In the genomic region with DNA sequence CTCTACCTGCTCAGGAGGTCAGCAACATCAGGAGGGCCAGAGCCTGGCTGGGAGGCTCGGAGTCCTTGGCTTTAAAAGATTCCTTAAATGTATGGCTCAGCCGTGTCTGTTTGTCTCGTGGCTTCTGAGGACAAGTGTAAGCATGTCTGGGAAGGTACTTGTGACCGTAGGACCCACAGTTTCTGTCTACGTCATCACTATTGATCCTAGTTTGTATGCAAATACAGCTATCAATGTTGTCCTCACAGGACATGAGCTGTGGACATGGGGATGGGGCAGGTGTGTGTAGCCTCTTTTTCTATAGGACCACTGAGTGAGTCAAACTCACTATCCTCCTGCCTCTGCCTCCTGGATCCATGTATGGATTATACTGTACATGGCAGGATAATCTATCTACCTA, we compare ENCODE assay signal across 43 mouse cellular contexts. TPM values are rescaled to one million over a fixed set of nuclear protein-coding genes. Genes with fewer than 3 reads are reported as not detected.
"Had no signal": no experiment of that assay in that cellular context is flagged by ENCODE, and none has a peak within 500 bp of the region (broad histone marks: within the 10 kb centered on the region; RNA-seq: fewer than 3 reads in every experiment).

No protein-coding gene starts in this region.

- ATAC-seq: liver, embryonic 12.5 days; lung, postnatal 0 days; midbrain, embryonic 13.5 days; midbrain, embryonic 15.5 days; midbrain, embryonic 16.5 days had no signal

- H3K36me3 ChIP-seq: limb, embryonic 10.5 days; limb, embryonic 12.5 days; limb, embryonic 13.5 days; limb, embryonic 15.5 days; liver, embryonic 12.5 days; liver, embryonic 13.5 days; liver, embryonic 15.5 days; lung, embryonic 15.5 days; midbrain, embryonic 10.5 days; midbrain, embryonic 12.5 days; midbrain, embryonic 13.5 days; midbrain, embryonic 15.5 days; neural tube, embryonic 12.5 days had no signal

- H3K4me2 ChIP-seq: limb, embryonic 12.5 days; limb, embryonic 13.5 days; limb, embryonic 15.5 days; liver, embryonic 12.5 days; liver, embryonic 13.5 days; liver, embryonic 15.5 days; lung, embryonic 14.5 days; lung, embryonic 15.5 days; midbrain, embryonic 11.5 days; midbrain, embryonic 12.5 days; midbrain, embryonic 13.5 days; midbrain, embryonic 15.5 days; neural tube, embryonic 12.5 days had no signal

- H3K4me3 ChIP-seq: left cerebral cortex, adult 2 months; limb, embryonic 10.5 days; limb, embryonic 12.5 days; limb, embryonic 13.5 days; limb, embryonic 15.5 days; liver, embryonic 12.5 days; liver, embryonic 13.5 days; liver, embryonic 15.5 days; lung, embryonic 15.5 days; megakaryocyte, embryonic 14.5 days; midbrain, embryonic 10.5 days; midbrain, embryonic 12.5 days; midbrain, embryonic 13.5 days; midbrain, embryonic 15.5 days; myocyte; neural tube, embryonic 12.5 days had no signal

- H3K27me3 ChIP-seq: limb, embryonic 13.5 days; limb, embryonic 15.5 days; lung, embryonic 15.5 days; midbrain, embryonic 13.5 days; midbrain, embryonic 15.5 days; neural tube, embryonic 12.5 days had no signal

- H3K9ac ChIP-seq: limb, embryonic 12.5 days; limb, embryonic 13.5 days; limb, embryonic 15.5 days; liver, embryonic 12.5 days; liver, embryonic 13.5 days; liver, embryonic 14.5 days; liver, embryonic 15.5 days; lung, embryonic 14.5 days; lung, embryonic 15.5 days; midbrain, embryonic 12.5 days; midbrain, embryonic 13.5 days; midbrain, embryonic 15.5 days; neural tube, embryonic 12.5 days had no signal

- H3K27ac ChIP-seq: left cerebral cortex, adult 2 months; limb, embryonic 10.5 days; limb, embryonic 12.5 days; limb, embryonic 13.5 days; limb, embryonic 15.5 days; liver, embryonic 12.5 days; liver, embryonic 13.5 days; liver, embryonic 14.5 days; liver, embryonic 15.5 days; lung, embryonic 15.5 days; macrophage; midbrain, embryonic 10.5 days; midbrain, embryonic 12.5 days; midbrain, embryonic 13.5 days; midbrain, embryonic 15.5 days; neural tube, embryonic 12.5 days had no signal

- DNase-seq: left cerebral cortex, postnatal 4 days; liver, embryonic 13.5 days; lung, adult 18-20 months; lung, adult 2 months; lung, embryonic 14.5 days; lung, postnatal 10 days; lung, postnatal 14 days; lung, postnatal 36 days; lung, postnatal 4 days; midbrain, embryonic 14.5 days had no signal

- H3K9me3 ChIP-seq: limb, embryonic 10.5 days; limb, embryonic 12.5 days; limb, embryonic 13.5 days; limb, embryonic 15.5 days; liver, embryonic 12.5 days; liver, embryonic 13.5 days; liver, embryonic 15.5 days; lung, embryonic 15.5 days; megakaryocyte, embryonic 14.5 days; midbrain, embryonic 10.5 days; midbrain, embryonic 12.5 days; midbrain, embryonic 13.5 days; midbrain, embryonic 15.5 days; neural tube, embryonic 12.5 days had no signal

- H3K4me1 ChIP-seq: liver, embryonic 12.5 days; lung, embryonic 15.5 days; megakaryocyte, embryonic 14.5 days; midbrain, embryonic 10.5 days; midbrain, embryonic 12.5 days; midbrain, embryonic 13.5 days; midbrain, embryonic 15.5 days; neural tube, embryonic 12.5 days had no signal

RNA-seq across cellular contexts. Expression of a gene that starts 4.8 kb away (rescaled TPM):
- total RNA-seq: left cerebral cortex, adult 18-20 months; left cerebral cortex, postnatal 10 days; left cerebral cortex, postnatal 14 days; left cerebral cortex, postnatal 25 days; left cerebral cortex, postnatal 36 days; left cerebral cortex, postnatal 4 days; megakaryocyte progenitor cell, adult 5-6 weeks; megakaryocyte, adult 5-6 weeks; megakaryocyte-erythroid progenitor cell, adult 5-6 weeks; midbrain, postnatal 0 days; monocyte, adult 5-6 weeks had no signal
- polyA plus RNA-seq: limb, embryonic 10.5 days; limb, embryonic 13.5 days; lung, embryonic 14.5 days; lung, embryonic 16.5 days; macrophage; midbrain, embryonic 10.5 days; midbrain, embryonic 11.5 days; midbrain, embryonic 12.5 days; midbrain, embryonic 13.5 days; midbrain, embryonic 14.5 days; midbrain, embryonic 15.5 days; midbrain, embryonic 16.5 days; myocyte; neural tube, embryonic 11.5 days; neural tube, embryonic 12.5 days had no signal

RNA-seq across cellular contexts. Expression of a gene that starts 28.7 kb away (rescaled TPM):
- total RNA-seq: left cerebral cortex, adult 18-20 months; left cerebral cortex, postnatal 10 days; left cerebral cortex, postnatal 14 days; left cerebral cortex, postnatal 4 days; megakaryocyte progenitor cell, adult 5-6 weeks; megakaryocyte, adult 5-6 weeks; megakaryocyte-erythroid progenitor cell, adult 5-6 weeks; midbrain, postnatal 0 days; monocyte, adult 5-6 weeks had no signal
- polyA plus RNA-seq: limb, embryonic 14.5 days; lung, adult 2 months; lung, postnatal 0 days; macrophage; midbrain, embryonic 12.5 days; midbrain, embryonic 14.5 days; midbrain, postnatal 0 days; myocyte; neural tube, embryonic 11.5 days had no signal
